Mouse (Mus musculus): ENCODE results near the gene Klhl3.

The Klhl3 gene

GRCm38 (mm10) chr13:57980679-57981078 lies 132.7 kb downstream of the Klhl3 start:
- in situ Hi-C loops (cut with MboI, MseI) = loop anchor here in 1 of 2 experiments (10.0 kb wide), 1 partner anchor 1326 kb away; no protein-coding TSS in a partner anchor

GRCm38 (mm10) chr13:57980071-57980470 lies 133.3 kb downstream of the Klhl3 start:
- in situ Hi-C loops (cut with MboI, MseI) = loop anchor here in 1 of 2 experiments (10.0 kb wide), 1 partner anchor 1325 kb away; no protein-coding TSS in a partner anchor

GRCm38 (mm10) chr13:57978931-57979330 lies 134.5 kb downstream of the Klhl3 start:
- in situ Hi-C loops (cut with MboI, MseI) = no loop called here

- in situ Hi-C loops (cut with MboI, MseI) = no loop called here
These were observed 135.7 kb downstream of the Klhl3 start for GRCm38 (mm10) chr13:57977721-57978120.

GRCm38 (mm10) chr13:57965658-57966057 lies 147.7 kb downstream of the Klhl3 start:
- in situ Hi-C loops (cut with MboI, MseI) = no loop called here

GRCm38 (mm10) chr13:57960254-57960653 lies 153.1 kb downstream of the Klhl3 start:
- in situ Hi-C loops (cut with MboI, MseI) = no loop called here

- in situ Hi-C loops (cut with MboI, MseI) = no loop called here
These were observed 153.6 kb downstream of the Klhl3 start for GRCm38 (mm10) chr13:57959806-57960205.
